Mouse (Mus musculus) limb, embryonic 14.5 days (tissue): Measurements from ENCODE around the gene Hoxb6. TPM values are rescaled to one million over a fixed set of nuclear protein-coding genes. Genes with fewer than 3 reads are reported as not detected.

Experiments used
- ATAC-seq: fragments of 200-750 bp; cut with Nextera tagmentation; 2 replicates; pipeline ENCODE4 v1.8.0; 2017; ENCODE audit warnings: low read depth, moderate number of reproducible peaks, moderate TSS enrichment; ENCODE audit not compliant: low FRiP score
- DNase-seq: peaks from one replicate; pipeline ENCODE4 v3.0.0-alpha.2; 2015; ENCODE audit warnings: low spot score
- H3K27ac ChIP-seq: fragments of 300-500 bp; sonication (generic); replicated peaks from 2 replicates; pipeline ENCODE4 v1.5.1; 2014; ENCODE audit warnings: low read depth, mild to moderate bottlenecking, low read length, moderate library complexity, mixed read lengths
- H3K27me3 ChIP-seq: fragments of 300-500 bp; sonication (generic); 2 replicates; pipeline ENCODE4 v1.6.1; 2014; ENCODE audit warnings: low read length, mixed read lengths; ENCODE audit not compliant: control insufficient read depth, insufficient read depth
- H3K36me3 ChIP-seq: fragments of 300-500 bp; sonication (generic); 2 replicates; pipeline ENCODE4 v1.6.1; 2014; ENCODE audit warnings: mild to moderate bottlenecking, low read length, moderate library complexity, mixed read lengths; ENCODE audit not compliant: control insufficient read depth, insufficient read depth
- H3K4me1 ChIP-seq: fragments of 300-500 bp; sonication (generic); 2 replicates; pipeline ENCODE4 v1.6.1; 2014; ENCODE audit warnings: antibody characterized with exemption, low read length, mixed read lengths; ENCODE audit not compliant: control insufficient read depth, insufficient read depth
- H3K4me2 ChIP-seq: fragments of 300-500 bp; sonication (generic); replicated peaks from 2 replicates; pipeline ENCODE4 v1.6.1; 2014; ENCODE audit warnings: low read depth, mild to moderate bottlenecking, low read length, moderate library complexity; ENCODE audit not compliant: severe bottlenecking
- H3K4me3 ChIP-seq: fragments of 300-500 bp; sonication (generic); replicated peaks from 2 replicates; pipeline ENCODE4 v1.5.1; 2014; ENCODE audit warnings: low read length
- H3K9ac ChIP-seq: fragments of 300-500 bp; sonication (generic); 2 replicates; pipeline ENCODE4 v1.6.1; 2014; ENCODE audit warnings: mild to moderate bottlenecking, low read depth, low read length, moderate library complexity; ENCODE audit not compliant: severe bottlenecking
- H3K9me3 ChIP-seq: fragments of 300-500 bp; sonication (generic); 2 replicates; pipeline ENCODE4 v1.6.1; 2016; ENCODE audit warnings: low read length; ENCODE audit not compliant: control insufficient read depth
- POLR2A ChIP-seq: fragments of 200-500 bp; IDR thresholded peaks from 2 replicates; pipeline ENCODE4 v1.8.0; 2012; ENCODE audit warnings: inconsistent platforms, mild to moderate bottlenecking, moderate library complexity, borderline replicate concordance; ENCODE audit not compliant: insufficient read depth, insufficient read length; ENCODE audit errors: extremely low read depth
- WGBS: fragments of 180-500 bp; shearing (Covaris S2); extraction: QIAGEN DNeasy Blood & Tissue Kit; methylation state at CpG from one replicate; pipeline ENCODE4 v1.1.7; 2014; 5-methylcytosine and 5-hydroxymethylcytosine counted together
- microRNA counts: library from miRNA; unstranded; fragments of <30 nt; microRNA quantifications from one replicate; lab custom pipeline; 2016
- microRNA-seq: library from miRNA; unstranded; fragments of <30 nt; microRNA quantifications from one replicate; pipeline ENCODE4, GENCODE M21; 2016
- polyA plus RNA-seq, 2 experiments: library from polyadenylated mRNA; depleted of rRNA in 1 of 2; stranded (reverse) in 1 of 2; unstranded in 1 of 2; fragments of >200 nt; fragmentation: Nextera tagmentation in 1 of 2; extraction: Ambion mirVana in 1 of 2; gene quantifications; 2 replicates each; pipeline versions ENCODE4 v1.2.1 to v1.2.3; 2012 to 2014

The Hoxb6 gene
- polyA plus RNA-seq, 2 experiments: 0.61 to 2.8 TPM

DNA sequence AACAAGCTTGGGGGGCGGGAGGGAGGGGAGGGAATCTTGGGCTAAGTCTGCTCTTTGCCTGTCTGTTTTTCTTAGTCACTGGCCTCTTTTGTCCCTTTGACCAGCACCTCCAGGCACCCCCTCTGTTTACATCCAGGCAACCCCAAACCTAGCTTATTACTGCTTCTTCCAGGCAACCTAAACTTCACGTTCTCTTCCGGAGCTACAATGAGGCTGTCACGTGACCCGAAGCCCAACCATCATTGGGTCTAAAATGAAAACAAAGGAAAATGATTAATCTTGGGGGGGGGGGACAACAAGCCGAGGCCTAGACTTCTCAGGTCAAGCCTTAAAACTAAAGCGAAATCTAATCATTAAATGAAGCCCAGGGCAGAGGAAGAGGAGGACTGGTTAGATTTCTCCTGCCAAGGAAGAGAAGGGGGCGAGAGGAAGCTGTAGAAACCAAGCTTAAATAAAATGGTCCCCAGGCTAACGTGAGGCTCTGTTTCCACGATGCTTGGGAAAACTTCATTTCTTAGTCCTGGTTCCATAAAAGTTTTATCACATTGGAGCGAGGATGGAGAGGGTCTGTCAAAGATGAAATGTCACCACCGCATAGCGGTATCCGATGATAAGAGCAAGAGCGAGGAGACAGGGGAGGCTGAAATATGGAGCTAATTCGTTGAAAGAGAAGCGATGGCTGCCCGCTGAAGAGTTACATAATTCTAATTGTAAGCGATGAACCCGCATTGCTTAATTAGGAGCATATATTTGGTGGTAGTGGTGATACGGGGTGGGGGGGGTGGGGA is 56.1 kb downstream of the Hoxb6 start:
- Histone ChIP-seq H3K27ac (no peak overlapping the region), H3K4me3 (no peak overlapping the region), H3K27me3 (peaks cover 97% of the 10 kb centered on the region), H3K4me1 (no peaks in the 10 kb centered on the region; the same call in 1 of the 2 replicates), H3K9me3 (no peaks in the 10 kb centered on the region), H3K36me3 (no peaks in the 10 kb centered on the region), H3K4me2 (no peak overlapping the region), H3K9ac (no peak overlapping the region)
- no peak for TF ChIP-seq POLR2A
- DNase-seq (no peak), ATAC-seq (no peak)
- 15% methylated on average over 21 of the region's 21 CpGs for WGBS

DNA sequence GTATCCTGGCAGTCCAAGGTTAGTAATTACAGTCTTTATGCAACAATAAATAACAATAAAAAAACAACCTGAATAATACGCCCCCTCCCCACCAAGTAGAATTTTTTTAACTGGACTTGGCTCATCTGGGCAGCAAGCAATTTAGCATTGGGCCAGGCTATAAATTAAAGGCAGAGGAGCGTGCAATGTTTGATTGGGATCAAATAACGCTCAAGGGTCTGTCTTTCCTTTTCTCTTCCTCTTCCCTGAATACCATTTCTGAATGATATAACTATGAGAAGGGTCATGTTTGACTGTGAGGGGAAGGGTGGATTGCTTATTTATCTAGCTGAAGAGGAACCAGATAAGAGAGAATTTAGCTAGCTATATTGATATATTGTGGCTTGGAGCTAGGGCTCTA is 56.7 kb downstream of the Hoxb6 start:
- Histone ChIP-seq H3K4me3 (no peak overlapping the region), H3K4me1 (no peaks in the 10 kb centered on the region; the same call in 1 of the 2 replicates), H3K4me2 (no peak overlapping the region), H3K9me3 (no peaks in the 10 kb centered on the region), H3K27me3 (peaks cover 93% of the 10 kb centered on the region), H3K27ac (no peak overlapping the region), H3K36me3 (no peaks in the 10 kb centered on the region), H3K9ac (no peak overlapping the region)
- 30% methylated on average over 3 of the region's 3 CpGs for WGBS
- ATAC-seq (no peak), DNase-seq (no peak)
- TF ChIP-seq POLR2A: no peak

DNA sequence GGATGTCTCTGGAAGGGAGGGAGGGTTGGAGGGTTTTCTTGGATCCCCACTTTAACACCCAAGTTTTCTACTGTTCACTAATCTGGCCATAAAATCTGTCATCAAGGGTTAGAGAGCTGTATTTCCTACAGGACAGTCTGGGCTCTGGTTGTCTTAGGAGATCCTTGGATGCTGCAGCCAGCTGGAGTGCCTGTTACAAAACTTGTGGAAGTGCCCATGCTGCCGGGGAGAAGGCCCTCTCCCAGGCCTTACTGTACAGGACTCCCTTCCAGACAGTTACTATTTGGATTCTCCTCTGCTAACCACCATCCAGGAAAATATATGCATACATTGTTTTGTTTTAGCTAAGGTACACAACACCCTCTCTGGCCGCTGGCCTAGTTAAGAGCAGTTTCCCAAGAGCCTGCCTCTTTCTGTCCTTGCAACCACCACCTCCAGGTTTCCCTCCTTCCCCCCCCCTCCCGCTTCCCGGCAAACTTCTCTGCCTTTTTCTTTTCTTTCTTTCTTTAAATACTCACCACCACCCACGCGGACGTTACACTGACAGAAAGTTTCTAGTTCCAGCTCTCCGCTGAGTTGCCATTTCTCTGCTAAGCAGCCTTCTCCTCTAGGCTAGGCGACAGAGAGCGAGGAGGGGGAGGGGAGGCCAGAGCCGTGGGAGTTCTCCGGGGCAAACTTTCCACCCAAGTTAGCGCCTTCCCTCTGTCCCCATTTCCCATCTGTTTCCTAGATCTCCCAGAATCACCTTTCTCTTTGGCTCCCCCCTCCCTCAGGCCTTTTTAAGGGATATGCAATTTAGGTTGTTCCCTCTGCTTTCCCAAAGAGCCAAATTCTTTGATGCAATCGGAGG is 57.4 kb downstream of the Hoxb6 start:
- Histone ChIP-seq H3K4me3 (no peak overlapping the region), H3K36me3 (no peaks in the 10 kb centered on the region), H3K9me3 (no peaks in the 10 kb centered on the region), H3K27me3 (peaks cover 91% of the 10 kb centered on the region), H3K4me2 (no peak overlapping the region), H3K4me1 (peaks cover 4% of the 10 kb centered on the region; the same call in 1 of the 2 replicates), H3K9ac (no peak overlapping the region), H3K27ac (no peak overlapping the region)
- DNase-seq (no peak), ATAC-seq (no peak)
- WGBS: 12% methylated on average over 14 of the region's 14 CpGs
- no peak for TF ChIP-seq POLR2A

DNA sequence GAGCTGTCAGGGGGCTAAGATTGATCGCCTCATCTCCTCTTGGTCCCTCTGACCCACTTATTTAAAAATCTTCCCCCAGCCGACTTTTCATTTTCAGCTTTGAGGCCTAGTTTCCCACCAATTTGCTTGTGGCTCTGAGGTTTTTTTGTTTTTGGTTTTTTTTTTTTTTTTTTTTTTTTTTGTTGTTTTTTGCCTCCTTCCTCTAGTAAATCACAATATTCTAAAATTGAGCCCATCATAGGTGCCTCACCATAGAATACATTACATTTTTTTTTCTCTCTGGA is 58.0 kb downstream of the Hoxb6 start, which contains the start of gene Hoxb2:
TSS of gene Hoxb2 (plus strand) at position 185 of the 284 bp plus-strand sequence.
- ATAC-seq (no peak), DNase-seq (no peak)
- WGBS: 12% methylated on average over 2 of the region's 2 CpGs
- TF ChIP-seq POLR2A: no peak
- no peak within 1 kb of the TSS for H3K9ac ChIP-seq
- no peaks in the 10 kb centered on the region for H3K36me3 ChIP-seq
- H3K27me3 ChIP-seq: peaks cover 91% of the 10 kb centered on the region
- H3K27ac ChIP-seq: no peak within 1 kb of the TSS
- H3K9me3 ChIP-seq: no peaks in the 10 kb centered on the region
- peaks cover 4% of the 10 kb centered on the region; the same call in 1 of the 2 replicates for H3K4me1 ChIP-seq
- no peak within 1 kb of the TSS; the same call in 1 of the 2 replicates for H3K4me2 ChIP-seq
- H3K4me3 ChIP-seq: no peak within 1 kb of the TSS

DNA sequence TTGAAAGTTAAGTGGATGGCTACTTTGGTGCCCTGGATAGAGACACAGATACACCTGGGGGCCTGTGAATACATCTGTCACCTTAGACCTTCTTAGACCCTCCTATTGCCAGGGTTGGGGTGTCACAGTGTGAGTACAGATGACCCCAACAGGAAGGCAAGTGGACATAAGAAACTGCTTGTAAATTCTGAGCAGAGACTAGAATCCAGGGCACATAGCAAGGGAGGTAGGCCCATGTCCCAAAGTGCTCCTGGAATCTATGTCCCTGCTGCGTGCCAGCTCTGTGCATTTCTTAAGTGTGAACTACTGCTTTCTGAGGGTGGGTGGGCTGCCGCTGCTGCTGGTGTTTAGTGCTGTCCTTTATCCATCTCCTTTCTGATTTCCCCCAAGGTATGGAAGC is 58.5 kb downstream of the Hoxb6 start:
- WGBS: 37% methylated on average over 2 of the region's 2 CpGs
- peaks cover 89% of the 10 kb centered on the region for H3K27me3 ChIP-seq
- no peak for DNase-seq
- no peak overlapping the region for H3K27ac ChIP-seq
- no peak for TF ChIP-seq POLR2A
- peaks cover 4% of the 10 kb centered on the region; the same call in 1 of the 2 replicates for H3K4me1 ChIP-seq
- H3K4me2 ChIP-seq: no peak overlapping the region
- no peak for ATAC-seq
- H3K4me3 ChIP-seq: no peak overlapping the region
- no peak overlapping the region for H3K9ac ChIP-seq
- H3K36me3 ChIP-seq: no peaks in the 10 kb centered on the region
- no peaks in the 10 kb centered on the region for H3K9me3 ChIP-seq

MicroRNA genes within 50 kb of the gene (microRNA counts, 519-probe panel; counts per million panel counts)
- microRNA mmu-miR-10a (lab: Ali Mortazavi, UCI) (3,326 counts per million, percentile 64 among the panel's probes with 10 or more counts), microRNA mmu-miR-196a (lab: Ali Mortazavi, UCI) (3,851 counts per million, percentile 79 among the panel's probes with 10 or more counts)

Small RNAs within 50 kb of the gene (microRNA-seq; reads per million reads assigned to microRNA genes)
- gene Mir10a: 3,613 reads per million, percentile 85 among the genes with 10 or more reads in this experiment
- gene Mir196a-1: 8.7 reads per million, percentile 20 among the genes with 10 or more reads in this experiment

Other genes starting within 250 kb of the Hoxb6 start
- gene Ube2z, start 227.1 kb upstream of the Hoxb6 start, polyA plus RNA-seq (2012; rRNA removed): 68.9 and 72.6 TPM in 2 replicates
- 40.9 and 41.3 TPM in 2 replicates for gene Ube2z, start 227.1 kb upstream of the Hoxb6 start, polyA plus RNA-seq (2014; fragmentation: Nextera tagmentation; extraction: Ambion mirVana)
- 265 and 369 TPM in 2 replicates for gene Atp5g1, start 216.8 kb upstream of the Hoxb6 start, polyA plus RNA-seq (2012; rRNA removed)
- 678 and 741 TPM in 2 replicates for gene Atp5g1, start 216.8 kb upstream of the Hoxb6 start, polyA plus RNA-seq (2014; fragmentation: Nextera tagmentation; extraction: Ambion mirVana)
- not detected in 2 replicates for gene Calcoco2, start 180.5 kb upstream of the Hoxb6 start, polyA plus RNA-seq (2012; rRNA removed)
- not detected in 2 replicates for gene Calcoco2, start 180.5 kb upstream of the Hoxb6 start, polyA plus RNA-seq (2014; fragmentation: Nextera tagmentation; extraction: Ambion mirVana)
- gene Ttll6, start 158.7 kb upstream of the Hoxb6 start, polyA plus RNA-seq (2012; rRNA removed): 0.04 and 0.05 TPM in 2 replicates
- gene Ttll6, start 158.7 kb upstream of the Hoxb6 start, polyA plus RNA-seq (2014; fragmentation: Nextera tagmentation; extraction: Ambion mirVana): not detected in 2 replicates
- not detected in 2 replicates for gene Hoxb13, start 98.2 kb upstream of the Hoxb6 start, polyA plus RNA-seq (2012; rRNA removed)
- not detected in 2 replicates for gene Hoxb13, start 98.2 kb upstream of the Hoxb6 start, polyA plus RNA-seq (2014; fragmentation: Nextera tagmentation; extraction: Ambion mirVana)
- 3.2 and 4.4 TPM in 2 replicates for gene Hoxb9, start 21.0 kb upstream of the Hoxb6 start, polyA plus RNA-seq (2012; rRNA removed)
- gene Hoxb9, start 21.0 kb upstream of the Hoxb6 start, polyA plus RNA-seq (2014; fragmentation: Nextera tagmentation; extraction: Ambion mirVana): 1.1 and 1.2 TPM in 2 replicates
- gene Hoxb8, start 10.6 kb upstream of the Hoxb6 start, polyA plus RNA-seq (2012; rRNA removed): 2.1 and 2.3 TPM in 2 replicates
- 0.10 and 0.43 TPM in 2 replicates for gene Hoxb8, start 10.6 kb upstream of the Hoxb6 start, polyA plus RNA-seq (2014; fragmentation: Nextera tagmentation; extraction: Ambion mirVana)
- 2.0 and 2.7 TPM in 2 replicates for gene Hoxb7, start 5.9 kb upstream of the Hoxb6 start, polyA plus RNA-seq (2012; rRNA removed)
- gene Hoxb7, start 5.9 kb upstream of the Hoxb6 start, polyA plus RNA-seq (2014; fragmentation: Nextera tagmentation; extraction: Ambion mirVana): 2.2 and 4.4 TPM in 2 replicates
- 1.8 TPM in 2 replicates for gene Hoxb5, start 10.9 kb downstream of the Hoxb6 start, polyA plus RNA-seq (2012; rRNA removed)
- 0.51 and 0.85 TPM in 2 replicates for gene Hoxb5, start 10.9 kb downstream of the Hoxb6 start, polyA plus RNA-seq (2014; fragmentation: Nextera tagmentation; extraction: Ambion mirVana)
- 2.3 and 2.5 TPM in 2 replicates for gene Hoxb4, start 25.8 kb downstream of the Hoxb6 start, polyA plus RNA-seq (2012; rRNA removed)
- 0.17 and 0.28 TPM in 2 replicates for gene Hoxb4, start 25.8 kb downstream of the Hoxb6 start, polyA plus RNA-seq (2014; fragmentation: Nextera tagmentation; extraction: Ambion mirVana)
- 4.9 and 5.4 TPM in 2 replicates for gene Hoxb3, start 30.9 kb downstream of the Hoxb6 start, polyA plus RNA-seq (2012; rRNA removed)
- gene Hoxb3, start 30.9 kb downstream of the Hoxb6 start, polyA plus RNA-seq (2014; fragmentation: Nextera tagmentation; extraction: Ambion mirVana): 0.18 and 0.69 TPM in 2 replicates
- 9.6 and 9.9 TPM in 2 replicates for gene Hoxb2, start 58.0 kb downstream of the Hoxb6 start, polyA plus RNA-seq (2012; rRNA removed)
- gene Hoxb2, start 58.0 kb downstream of the Hoxb6 start, polyA plus RNA-seq (2014; fragmentation: Nextera tagmentation; extraction: Ambion mirVana): 4.2 and 5.8 TPM in 2 replicates
- 0.11 TPM in 1 of 2 replicates, not detected in the other for gene Hoxb1, start 73.3 kb downstream of the Hoxb6 start, polyA plus RNA-seq (2012; rRNA removed)
- gene Hoxb1, start 73.3 kb downstream of the Hoxb6 start, polyA plus RNA-seq (2014; fragmentation: Nextera tagmentation; extraction: Ambion mirVana): not detected in 2 replicates
- 0.67 and 0.81 TPM in 2 replicates for gene Skap1, start 172.1 kb downstream of the Hoxb6 start, polyA plus RNA-seq (2012; rRNA removed)
- gene Skap1, start 172.1 kb downstream of the Hoxb6 start, polyA plus RNA-seq (2014; fragmentation: Nextera tagmentation; extraction: Ambion mirVana): 1.9 and 2.1 TPM in 2 replicates